Mouse (Mus musculus) CH12.LX (cell line): ENCODE measurements at regions not wholly inside any gene's neighbourhood (a gene's known extent, or its start where the extent isn't known, plus 50 kb on each side); places are given as distances from the start of the nearest gene placed in this dataset.
A peak's percentile ranks its signal among the peaks of the same experiment; 100 is the strongest.

Experiments
- DNase-seq: peaks from one replicate; pipeline ENCODE4 v3.0.0-alpha.2; 2013; ENCODE audit errors: extremely low read depth
- H3K27ac ChIP-seq: 2 replicates; pipeline ENCODE4 v1.5.1; 2012; ENCODE audit warnings: low read depth, mild to moderate bottlenecking, control low read depth, moderate library complexity; ENCODE audit not compliant: insufficient read depth
- H3K27me3 ChIP-seq: replicated peaks from 2 replicates; pipeline ENCODE3; 2012; ENCODE audit warnings: inconsistent platforms
- H3K36me3 ChIP-seq, 2 experiments: replicated peaks in 1 of 2; 2 replicates each; pipeline versions ENCODE3 to v1.6.1; 2012; ENCODE audit warnings: inconsistent platforms in 1 of 2, low read length in 1 of 2, mild to moderate bottlenecking in 1 of 2, mixed read lengths in 1 of 2, moderate library complexity in 1 of 2; ENCODE audit not compliant: control insufficient read depth in 1 of 2, insufficient read depth in 1 of 2
- H3K4me1 ChIP-seq, 2 experiments: 2 replicates each; pipeline ENCODE4 v1.6.1; 2012; ENCODE audit warnings: inconsistent platforms in 1 of 2, moderate library complexity in 1 of 2; ENCODE audit not compliant: insufficient read depth in 2 of 2, control insufficient read depth in 1 of 2
- H3K4me2 ChIP-seq: 2 replicates; pipeline ENCODE4 v1.6.1; 2012; ENCODE audit warnings: low read depth, mild to moderate bottlenecking, control low read depth; ENCODE audit not compliant: poor library complexity, insufficient read depth, severe bottlenecking
- H3K4me3 ChIP-seq, 3 experiments: fragments of 150-350 bp in 1 of 3; sonication (generic) in 1 of 3; replicated peaks in 1 of 3; 2 replicates each; pipeline versions ENCODE3 to v1.5.1; 2011 to 2012; ENCODE audit warnings: low read depth in 2 of 3, low read length in 2 of 3, mild to moderate bottlenecking in 2 of 3, moderate library complexity in 2 of 3, control low read depth in 1 of 3, improper control_type of control experiment in 1 of 3, inconsistent platforms in 1 of 3, mixed read lengths in 1 of 3; ENCODE audit not compliant: poor library complexity in 1 of 3
- H3K79me2 ChIP-seq: replicated peaks from 2 replicates; pipeline ENCODE4 v1.6.1; 2012; ENCODE audit warnings: mild to moderate bottlenecking, moderate library complexity; ENCODE audit not compliant: control insufficient read depth, poor library complexity, insufficient read depth, severe bottlenecking; ENCODE audit errors: extremely low read depth
- H3K9ac ChIP-seq: 2 replicates; pipeline ENCODE4 v1.6.1; 2012; ENCODE audit warnings: low read depth, mild to moderate bottlenecking, control low read depth, moderate library complexity; ENCODE audit not compliant: insufficient read depth
- H3K9me3 ChIP-seq: replicated peaks from 2 replicates; pipeline ENCODE3; 2012; ENCODE audit warnings: low read length, inconsistent platforms, mixed read lengths
- BHLHE40 ChIP-seq: IDR thresholded peaks from 2 replicates; pipeline ENCODE4 v1.6.1; 2011; ENCODE audit warnings: mild to moderate bottlenecking, low read depth, low read length, improper control_type of control experiment
- CHD1 ChIP-seq: IDR thresholded peaks from 2 replicates; pipeline ENCODE4 v1.6.1; 2012; ENCODE audit warnings: low read depth, low read length, improper control_type of control experiment, inconsistent platforms
- CHD2 ChIP-seq: IDR thresholded peaks from 2 replicates; pipeline ENCODE4 v1.6.1; 2011; ENCODE audit warnings: low read length, improper control_type of control experiment
- CTCF ChIP-seq, 2 experiments: IDR thresholded peaks in 1 of 2; conservative IDR thresholded peaks in 1 of 2; 2 replicates each; pipeline ENCODE4 v1.5.1; 2011 to 2012; ENCODE audit warnings: low read depth in 2 of 2, low read length in 2 of 2, improper control_type of control experiment in 1 of 2, inconsistent platforms in 1 of 2, mild to moderate bottlenecking in 1 of 2, moderate library complexity in 1 of 2
- EP300 ChIP-seq: IDR thresholded peaks from 2 replicates; pipeline ENCODE4 v1.6.1; 2011; ENCODE audit warnings: low read length, improper control_type of control experiment
- ETS1 ChIP-seq: conservative IDR thresholded peaks from 2 replicates; pipeline ENCODE4 v1.6.1; 2012; ENCODE audit warnings: low read depth, mild to moderate bottlenecking, inconsistent platforms, low read length, improper control_type of control experiment, moderate library complexity
- GABPA ChIP-seq: IDR thresholded peaks from 2 replicates; pipeline ENCODE4 v1.6.1; 2012; ENCODE audit warnings: low read depth, low read length, improper control_type of control experiment, inconsistent platforms; ENCODE audit not compliant: insufficient replicate concordance
- HCFC1 ChIP-seq: IDR thresholded peaks from 2 replicates; pipeline ENCODE4 v1.6.1; 2012; ENCODE audit warnings: low read depth, mild to moderate bottlenecking, inconsistent platforms, low read length, improper control_type of control experiment
- IRF4 ChIP-seq: IDR thresholded peaks from 2 replicates; pipeline ENCODE4 v1.6.1; 2014; ENCODE audit warnings: low read depth, mild to moderate bottlenecking, inconsistent platforms, low read length, improper control_type of control experiment
- JUND ChIP-seq: conservative IDR thresholded peaks from 2 replicates; pipeline ENCODE4 v1.6.1; 2011; ENCODE audit warnings: low read depth, low read length, improper control_type of control experiment
- MAZ ChIP-seq: IDR thresholded peaks from 2 replicates; pipeline ENCODE4 v1.6.1; 2012; ENCODE audit warnings: low read depth, mild to moderate bottlenecking, inconsistent platforms, low read length, improper control_type of control experiment, moderate library complexity
- MXI1 ChIP-seq: IDR thresholded peaks from 2 replicates; pipeline ENCODE4 v1.6.1; 2011; ENCODE audit warnings: mild to moderate bottlenecking, low read depth, low read length, improper control_type of control experiment
- MYC ChIP-seq: IDR thresholded peaks from 2 replicates; pipeline ENCODE4 v1.6.1; 2011; ENCODE audit warnings: low read depth, mild to moderate bottlenecking, improper control_type of control experiment, low read length
- PAX5 ChIP-seq: IDR thresholded peaks from 2 replicates; pipeline ENCODE4 v1.6.1; 2012; ENCODE audit warnings: low read length, inconsistent platforms, mixed read lengths
- POLR2A ChIP-seq: IDR thresholded peaks from 2 replicates; pipeline ENCODE4 v1.6.1; 2011; ENCODE audit warnings: low read depth, mild to moderate bottlenecking, improper control_type of control experiment, low read length
- POLR2AphosphoS2 ChIP-seq: IDR thresholded peaks from 2 replicates; pipeline ENCODE4 v1.6.1; 2011; ENCODE audit warnings: low read depth, low read length, improper control_type of control experiment
- RAD21 ChIP-seq: IDR thresholded peaks from 2 replicates; pipeline ENCODE4 v1.6.1; 2011; ENCODE audit warnings: low read depth, mild to moderate bottlenecking, low read length, improper control_type of control experiment, moderate library complexity
- SMC3 ChIP-seq: IDR thresholded peaks from 2 replicates; pipeline ENCODE4 v1.6.1; 2011; ENCODE audit warnings: low read depth, low read length, improper control_type of control experiment
- TBP ChIP-seq: conservative IDR thresholded peaks from 2 replicates; pipeline ENCODE4 v1.6.1; 2011; ENCODE audit warnings: low read depth, low read length, improper control_type of control experiment
- UBTF ChIP-seq: IDR thresholded peaks from 2 replicates; pipeline ENCODE4 v1.6.1; 2012; ENCODE audit warnings: low read depth, mild to moderate bottlenecking, inconsistent platforms, low read length, improper control_type of control experiment, moderate library complexity
- USF1 ChIP-seq: IDR thresholded peaks from 2 replicates; pipeline ENCODE4 v1.6.1; 2014; ENCODE audit warnings: low read depth, mild to moderate bottlenecking, inconsistent platforms, low read length, improper control_type of control experiment
- USF2 ChIP-seq: conservative IDR thresholded peaks from 2 replicates; pipeline ENCODE4 v1.6.1; 2011; ENCODE audit warnings: low read depth, low read length, improper control_type of control experiment
- ZC3H11A ChIP-seq: IDR thresholded peaks from 2 replicates; pipeline ENCODE4 v1.6.1; 2012; ENCODE audit warnings: low read depth, mild to moderate bottlenecking, inconsistent platforms, low read length, improper control_type of control experiment
- ZKSCAN1 ChIP-seq: IDR thresholded peaks from 2 replicates; pipeline ENCODE4 v1.6.1; 2012; ENCODE audit warnings: low read depth, inconsistent platforms, low read length, improper control_type of control experiment, borderline replicate concordance
- ZNF384 ChIP-seq: IDR thresholded peaks from 2 replicates; pipeline ENCODE4 v1.6.1; 2012; ENCODE audit warnings: low read depth, low read length, improper control_type of control experiment, inconsistent platforms
- dilution Hi-C: fragments of 300-500 bp; cut with MboI; formaldehyde crosslinking; loops from 2 replicates; pipeline ENCODE4 v1.14.3; 2020; ENCODE audit warnings: low sequenced_read_pairs; ENCODE audit not compliant: extremely low pct_unique_long_range_greater_than_20kb, extremely low pct_ligation_motif_present
- in situ Hi-C: fragments of 300-500 bp; cut with MboI; formaldehyde crosslinking; loops from 3 replicates; pipeline ENCODE4 v1.14.3; 2019; ENCODE audit warnings: low sequenced_read_pairs, low pct_ligation_motif_present, low pct_unique_long_range_greater_than_20kb, mixed read lengths

DNA sequence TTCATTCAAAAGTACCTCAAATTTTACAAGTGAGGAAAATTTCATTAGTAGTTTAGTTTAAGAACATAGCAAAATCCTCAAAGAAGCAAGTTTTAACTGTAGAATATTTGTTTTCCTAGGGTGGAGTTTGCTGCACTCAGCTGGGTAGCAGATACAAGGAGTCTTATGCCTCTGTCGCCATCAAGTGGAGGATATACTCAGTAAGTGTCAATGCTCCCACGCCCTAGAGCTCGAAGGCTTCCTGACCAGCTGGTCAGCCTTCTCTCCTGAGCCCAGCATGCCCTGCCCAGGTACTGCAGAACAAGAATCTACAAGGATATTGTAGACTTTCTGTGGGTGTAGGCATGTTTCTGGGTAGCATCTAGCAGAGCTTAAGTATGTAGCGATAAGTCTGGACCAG, 527.0 kb downstream of the Tns3 start:
- H3K4me3 ChIP-seq, result no peak overlapping the region
- H3K79me2 ChIP-seq, result no peaks in the 10 kb centered on the region
- H3K9ac ChIP-seq, result no peak overlapping the region
- DNase-seq, result no peak
- H3K36me3 ChIP-seq, result no peaks in the 10 kb centered on the region
- H3K4me1 ChIP-seq, result no peaks in the 10 kb centered on the region
- peak; percentile 25; the same call in 1 of the 2 replicates for TF ChIP-seq SMC3
- peak; percentile 42 for TF ChIP-seq RAD21
- no peak for TF ChIP-seq USF2
- TF ChIP-seq CTCF (conservative IDR thresholded peaks at IDR 0.05 in 1 of 2, IDR thresholded peaks at IDR 0.05 in 1 of 2; ENCODE audit: low read depth in 2 of 2, low read length in 2 of 2), result peak in 1 of 2 experiments; percentile 39; a peak in 2 of 4 replicates
- in situ Hi-C loops, result no loop called here
- peaks cover 2% of the 10 kb centered on the region for H3K9me3 ChIP-seq
- no peak overlapping the region for H3K27ac ChIP-seq
- H3K27me3 ChIP-seq, result peaks cover 30% of the 10 kb centered on the region
- no peak overlapping the region for H3K4me2 ChIP-seq
- dilution Hi-C loops, result no loop called here

DNA sequence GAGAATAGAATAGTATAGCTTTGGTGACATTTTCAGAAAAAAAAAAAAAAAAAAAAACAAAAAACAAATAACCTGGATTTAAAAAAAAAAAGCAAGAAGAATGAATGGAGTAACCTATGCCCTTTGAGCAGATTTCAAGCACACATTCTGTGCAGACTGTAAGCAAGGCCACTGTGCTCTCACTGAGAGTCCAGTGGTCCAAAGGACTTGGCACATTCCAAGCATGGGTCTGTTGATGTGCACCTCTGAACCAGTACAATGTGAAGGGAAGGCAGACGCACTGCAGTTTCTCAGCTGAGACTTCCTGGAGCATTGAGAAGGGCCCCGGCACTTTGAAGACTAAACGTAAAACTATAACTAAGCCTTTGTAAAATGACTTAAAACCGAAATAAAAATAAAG, 527.7 kb downstream of the Tns3 start:
- in situ Hi-C loops, result no loop called here
- no peak for DNase-seq

DNA sequence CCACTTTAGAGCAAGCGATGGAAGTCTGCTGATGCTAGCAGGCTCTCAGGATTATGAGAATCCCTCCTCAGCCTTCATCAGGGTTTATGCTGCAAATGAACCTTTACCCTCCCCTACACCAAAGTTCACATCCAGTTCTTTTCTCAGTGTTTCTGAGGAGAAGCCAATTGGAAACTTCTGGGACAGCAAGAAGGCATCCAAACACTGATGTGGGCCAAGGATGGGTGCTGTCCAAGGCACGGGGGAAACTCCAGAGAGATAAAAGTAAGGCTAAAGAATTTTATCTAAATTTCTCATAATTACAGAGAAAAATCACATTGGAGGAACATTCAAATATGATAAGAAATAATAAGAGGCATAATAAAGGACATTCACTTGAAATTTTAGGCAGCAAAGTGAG, 555.0 kb downstream of the Tns3 start:
- Histone ChIP-seq H3K9me3 (peaks cover 2% of the 10 kb centered on the region), H3K4me3 (no peak overlapping the region), H3K27me3 (peaks cover 12% of the 10 kb centered on the region), H3K4me1 (no peaks in the 10 kb centered on the region), H3K4me2 (no peak overlapping the region), H3K36me3 (no peaks in the 10 kb centered on the region), H3K9ac (no peak overlapping the region), H3K27ac (no peak overlapping the region), H3K79me2 (no peaks in the 10 kb centered on the region)
- in situ Hi-C loops (no loop called here), dilution Hi-C loops (no loop called here)
- no peak for TF ChIP-seq POLR2A
- no peak for TF ChIP-seq MAZ
- TF ChIP-seq BHLHE40, result no peak
- TF ChIP-seq RAD21, result no peak
- TF ChIP-seq USF2, result no peak
- no peak for TF ChIP-seq CHD2
- TF ChIP-seq GABPA, result no peak
- TF ChIP-seq MYC, result no peak
- TF ChIP-seq TBP, result no peak
- no peak for TF ChIP-seq POLR2AphosphoS2
- no peak for TF ChIP-seq ZC3H11A
- TF ChIP-seq IRF4, result no peak
- TF ChIP-seq USF1, result no peak
- TF ChIP-seq ZNF384, result no peak
- DNase-seq, result no peak

More for the DNA sequence above, 527.7 kb downstream of the Tns3 start:
- H3K4me1 ChIP-seq, result no peaks in the 10 kb centered on the region
- H3K9me3 ChIP-seq, result peaks cover 2% of the 10 kb centered on the region
- no peak overlapping the region for H3K4me3 ChIP-seq
- no peak overlapping the region for H3K27ac ChIP-seq
- H3K9ac ChIP-seq, result no peak overlapping the region
- H3K4me2 ChIP-seq, result no peak overlapping the region
- no peak for TF ChIP-seq JUND
- TF ChIP-seq PAX5, result no peak
- TF ChIP-seq CTCF (conservative IDR thresholded peaks at IDR 0.05 in 1 of 2, IDR thresholded peaks at IDR 0.05 in 1 of 2; ENCODE audit: low read depth in 2 of 2, low read length in 2 of 2), result no peak
- TF ChIP-seq EP300, result no peak
- TF ChIP-seq ZKSCAN1, result no peak
- TF ChIP-seq MAZ, result no peak
- TF ChIP-seq MXI1, result no peak
- TF ChIP-seq USF1, result no peak
- no peak for TF ChIP-seq CHD1
- TF ChIP-seq IRF4, result no peak
- TF ChIP-seq ETS1, result no peak
- no peak for TF ChIP-seq UBTF
- no peak for TF ChIP-seq HCFC1
- H3K36me3 ChIP-seq, result no peaks in the 10 kb centered on the region
- peaks cover 29% of the 10 kb centered on the region for H3K27me3 ChIP-seq
- dilution Hi-C loops, result no loop called here
- H3K79me2 ChIP-seq, result no peaks in the 10 kb centered on the region
